Mouse (Mus musculus) forebrain, embryonic 11.5 days (tissue): ENCODE measurements around the gene Rab11fip3. TPM values are rescaled to one million over a fixed set of nuclear protein-coding genes. Genes with fewer than 3 reads are reported as not detected.
A peak's percentile ranks its signal among the peaks of the same experiment; 100 is the strongest.
"Not testable (repeated sequence)": the region's sequence is repeated elsewhere in the genome, so short reads cannot be mapped to it uniquely, and the experiment has no call there.

Experiments
- ATAC-seq: fragments of 200-750 bp; cut with Nextera tagmentation; replicated peaks from 2 replicates; pipeline ENCODE4 v1.8.0; 2017; ENCODE audit warnings: moderate TSS enrichment; ENCODE audit not compliant: low FRiP score
- DNase-seq: peaks from one replicate; pipeline ENCODE4 v3.0.0-alpha.2; 2017; ENCODE audit warnings: low spot score
- H3K27ac ChIP-seq: fragments of 300-500 bp; sonication (generic); 2 replicates; pipeline ENCODE4 v1.5.1; 2014; ENCODE audit warnings: low read depth, low read length
- H3K27me3 ChIP-seq: fragments of 300-500 bp; sonication (generic); 2 replicates; pipeline ENCODE4 v1.6.1; 2014; ENCODE audit warnings: mild to moderate bottlenecking, low read length, mixed read lengths; ENCODE audit not compliant: control insufficient read depth, insufficient read depth
- H3K36me3 ChIP-seq: fragments of 300-500 bp; sonication (generic); 2 replicates; pipeline ENCODE4 v1.6.1; 2014; ENCODE audit warnings: mild to moderate bottlenecking, low read length, moderate library complexity, mixed read lengths; ENCODE audit not compliant: control insufficient read depth, insufficient read depth
- H3K4me1 ChIP-seq: fragments of 300-500 bp; sonication (generic); replicated peaks from 2 replicates; pipeline ENCODE4 v1.6.1; 2014; ENCODE audit warnings: low read length, mixed read lengths; ENCODE audit not compliant: control insufficient read depth, insufficient read depth
- H3K4me2 ChIP-seq: fragments of 300-500 bp; sonication (generic); 2 replicates; pipeline ENCODE4 v1.6.1; 2014; ENCODE audit warnings: low read depth, mild to moderate bottlenecking, low read length, moderate library complexity, mixed read lengths; ENCODE audit not compliant: severe bottlenecking
- H3K4me3 ChIP-seq: fragments of 300-500 bp; sonication (generic); 2 replicates; pipeline ENCODE4 v1.5.1; 2014; ENCODE audit warnings: low read depth, low read length
- H3K9ac ChIP-seq: fragments of 300-500 bp; sonication (generic); 2 replicates; pipeline ENCODE4 v1.6.1; 2014; ENCODE audit warnings: low read length
- H3K9me3 ChIP-seq: fragments of 300-500 bp; sonication (generic); 2 replicates; pipeline ENCODE4 v1.6.1; 2016; ENCODE audit warnings: low read length, mixed read lengths; ENCODE audit not compliant: control insufficient read depth
- WGBS: fragments of 180-500 bp; shearing (Covaris S2); extraction: QIAGEN DNeasy Blood & Tissue Kit; methylation state at CpG from one replicate; pipeline ENCODE4 v1.1.7; 2014; 5-methylcytosine and 5-hydroxymethylcytosine counted together
- polyA plus RNA-seq: library from polyadenylated mRNA; unstranded; fragments of >200 nt; fragmentation: Nextera tagmentation; extraction: Ambion mirVana; gene quantifications from 2 replicates; pipeline ENCODE4 v1.2.1, GENCODE M21; 2014

Gene Rab11fip3
- polyA plus RNA-seq, 1 experiment from 2014 or later = 35.1 TPM

- Histone ChIP-seq H3K9me3 (no peaks in the 10 kb centered on the region), H3K4me2 (peak overlapping the region; percentile 96), H3K36me3 (no peaks in the 10 kb centered on the region), H3K4me1 (peaks cover 8% of the 10 kb centered on the region), H3K4me3 (peak overlapping the region; percentile 74), H3K27ac (no peak overlapping the region), H3K27me3 (peaks cover 27% of the 10 kb centered on the region), H3K9ac (peak overlapping the region; percentile 74)
- 20% methylated on average over 14 of the region's 14 CpGs for WGBS
- DNase-seq = no peak
- ATAC-seq = peak; percentile 15; the same call in 1 of the 2 replicates
Measured at GRCm38 (mm10) chr17:26112751-26113150, 43.4 kb upstream of the Rab11fip3 start.

DNA sequence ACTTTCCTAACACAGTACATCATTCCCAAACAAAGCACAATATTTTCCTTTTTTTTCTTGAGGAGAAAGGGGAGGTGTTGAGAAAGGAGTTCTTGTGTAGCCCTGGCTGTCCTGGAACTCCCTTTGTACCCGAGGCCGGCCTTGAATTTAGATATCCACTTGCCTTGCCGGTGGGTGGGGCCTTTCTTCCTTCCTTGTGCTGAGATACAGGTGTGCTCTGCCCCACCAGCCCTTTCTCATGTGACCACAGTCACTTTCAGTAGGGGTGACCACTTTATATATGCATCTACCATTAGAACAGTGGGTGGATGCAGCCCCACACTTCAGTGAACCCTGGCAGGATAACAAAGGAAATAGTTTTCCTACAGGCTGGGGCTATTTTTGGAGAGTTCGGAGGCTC lies 42.4 kb upstream of the Rab11fip3 start:
- H3K27me3 ChIP-seq = peaks cover 27% of the 10 kb centered on the region
- H3K9ac ChIP-seq = no peak overlapping the region
- H3K9me3 ChIP-seq = no peaks in the 10 kb centered on the region
- no peaks in the 10 kb centered on the region for H3K36me3 ChIP-seq
- H3K4me1 ChIP-seq = peaks cover 8% of the 10 kb centered on the region
- H3K4me2 ChIP-seq = no peak overlapping the region
- ATAC-seq (no peak), DNase-seq (no peak)
- H3K4me3 ChIP-seq = no peak overlapping the region
- no peak overlapping the region for H3K27ac ChIP-seq
- WGBS = 20% methylated on average over 4 of the region's 4 CpGs

DNA sequence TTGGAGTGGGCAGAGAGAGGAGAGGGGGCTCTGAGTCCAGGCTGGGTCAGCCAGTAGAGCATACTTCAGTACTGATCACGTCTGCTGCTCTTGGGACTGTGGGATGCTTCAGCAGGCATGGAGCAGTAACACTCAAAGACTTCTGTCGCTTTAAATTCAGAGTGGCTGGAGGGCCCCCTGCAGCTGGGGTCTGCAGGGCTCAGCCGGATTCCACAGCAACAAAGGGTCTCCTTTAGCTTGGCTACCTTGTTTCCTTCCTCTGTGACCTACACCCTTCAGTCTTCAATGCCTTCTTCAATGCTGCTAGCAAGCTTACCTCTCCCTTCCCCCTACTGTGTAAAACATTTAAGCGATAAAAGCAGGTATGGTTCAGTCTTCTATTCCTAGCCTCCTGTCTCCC lies 41.7 kb upstream of the Rab11fip3 start:
- H3K27me3 ChIP-seq = peaks cover 27% of the 10 kb centered on the region
- DNase-seq (no peak), ATAC-seq (no peak)
- no peak overlapping the region for H3K4me3 ChIP-seq
- H3K27ac ChIP-seq = no peak overlapping the region
- H3K4me2 ChIP-seq = no peak overlapping the region
- 0 out of 2 replicates have a peak overlapping the region, but pooled peaks have one; percentile 16 for H3K9ac ChIP-seq
- H3K36me3 ChIP-seq = no peaks in the 10 kb centered on the region
- no peaks in the 10 kb centered on the region for H3K9me3 ChIP-seq
- peaks cover 8% of the 10 kb centered on the region for H3K4me1 ChIP-seq
- 1% methylated on average over 4 of the region's 4 CpGs for WGBS

DNA sequence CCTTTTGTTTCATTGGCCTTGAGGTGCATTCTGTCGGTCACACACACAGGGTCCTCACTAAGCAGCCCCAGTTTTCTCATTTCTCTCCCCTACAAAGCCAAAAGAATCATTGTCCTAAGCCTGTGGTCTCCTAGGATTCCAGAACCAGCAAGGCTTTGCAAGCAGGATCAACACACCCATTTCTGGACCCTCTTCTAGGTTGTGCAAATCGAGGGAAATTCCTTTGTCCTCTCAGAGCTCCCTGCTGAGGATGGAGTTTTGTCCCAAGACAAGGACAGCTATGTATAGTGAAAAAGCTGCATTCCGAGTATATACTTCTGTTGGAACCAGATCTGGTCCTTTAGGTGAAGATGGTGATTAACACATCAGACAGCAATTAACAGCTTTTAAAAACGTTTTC lies 40.8 kb upstream of the Rab11fip3 start:
- H3K27me3 ChIP-seq = peaks cover 20% of the 10 kb centered on the region
- no peak overlapping the region for H3K9ac ChIP-seq
- no peak overlapping the region for H3K4me2 ChIP-seq
- ATAC-seq = no peak
- no peak overlapping the region for H3K27ac ChIP-seq
- no peaks in the 10 kb centered on the region for H3K9me3 ChIP-seq
- 9% methylated on average over 4 of the region's 4 CpGs for WGBS
- peaks cover 8% of the 10 kb centered on the region for H3K4me1 ChIP-seq
- no peaks in the 10 kb centered on the region for H3K36me3 ChIP-seq
- H3K4me3 ChIP-seq = no peak overlapping the region
- no peak for DNase-seq

- Histone ChIP-seq H3K9ac (no peak overlapping the region), H3K27me3 (no peaks in the 10 kb centered on the region), H3K4me2 (no peak overlapping the region), H3K4me1 (peaks cover under 1% of the 10 kb centered on the region; the same call in 1 of the 2 replicates), H3K9me3 (no peaks in the 10 kb centered on the region), H3K27ac (no peak overlapping the region), H3K4me3 (no peak overlapping the region), H3K36me3 (no peaks in the 10 kb centered on the region)
- ATAC-seq = no peak
- DNase-seq = no peak
- 66% methylated on average over 4 of the region's 4 CpGs for WGBS
Measured at GRCm38 (mm10) chr17:26105619-26106018, 36.3 kb upstream of the Rab11fip3 start.

DNA sequence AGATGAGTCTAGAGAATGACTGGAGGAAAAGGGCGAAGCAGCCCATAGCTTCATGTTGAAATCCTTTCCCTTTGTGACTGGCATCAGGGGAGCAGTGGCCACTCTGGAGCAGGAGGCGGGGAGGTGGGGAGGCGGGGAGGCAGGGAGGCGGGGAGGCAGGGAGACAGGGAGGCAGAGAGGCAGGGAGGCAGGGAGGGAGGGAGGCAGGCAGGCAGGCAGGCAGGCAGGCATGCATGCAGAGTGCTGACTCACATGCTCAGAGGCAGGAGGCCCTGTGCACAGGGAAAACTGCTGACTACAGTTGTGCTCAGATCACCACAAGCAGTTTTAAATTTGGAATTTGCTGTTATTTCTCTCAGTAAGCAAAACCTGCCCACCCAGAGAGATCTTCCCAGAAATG lies 32.1 kb upstream of the Rab11fip3 start:
- Histone ChIP-seq H3K9me3 (no peaks in the 10 kb centered on the region), H3K4me2 (no peak overlapping the region), H3K9ac (no peak overlapping the region), H3K36me3 (no peaks in the 10 kb centered on the region), H3K4me1 (no peaks in the 10 kb centered on the region), H3K27ac (no peak overlapping the region), H3K27me3 (no peaks in the 10 kb centered on the region), H3K4me3 (no peak overlapping the region)
- 43% methylated on average over 4 of the region's 4 CpGs for WGBS
- ATAC-seq (no peak), DNase-seq (peak; percentile 64)

- 43% methylated on average over 2 of the region's 2 CpGs for WGBS
- Histone ChIP-seq H3K4me3 (no peak overlapping the region), H3K9me3 (no peaks in the 10 kb centered on the region), H3K36me3 (no peaks in the 10 kb centered on the region), H3K27me3 (no peaks in the 10 kb centered on the region), H3K4me2 (no peak overlapping the region), H3K9ac (no peak overlapping the region), H3K27ac (no peak overlapping the region), H3K4me1 (peaks cover 4% of the 10 kb centered on the region; the same call in 1 of the 2 replicates)
- DNase-seq (peak; percentile 46), ATAC-seq (no peak)
Measured at GRCm38 (mm10) chr17:26100166-26100565, 30.8 kb upstream of the Rab11fip3 start.

DNA sequence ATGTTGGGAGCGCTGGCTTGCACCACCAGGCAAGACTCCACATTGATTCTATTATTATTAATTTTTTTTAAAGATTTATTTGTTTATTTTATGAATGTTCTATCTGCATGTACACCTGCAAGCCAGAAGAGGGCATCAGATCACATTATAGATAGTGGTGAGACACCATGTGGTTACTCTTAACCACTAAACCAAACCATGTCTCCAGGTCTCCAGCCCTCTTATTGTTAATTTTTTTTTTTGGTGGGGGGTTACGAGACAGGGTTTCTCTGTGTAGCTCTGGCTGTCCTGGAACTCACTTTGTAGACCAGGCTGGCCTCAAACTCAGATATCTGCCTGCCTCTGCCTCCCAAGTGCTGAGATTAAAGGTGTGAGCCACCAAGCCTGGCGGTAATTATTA lies 30.0 kb upstream of the Rab11fip3 start:
- H3K9me3 ChIP-seq, H3K27ac ChIP-seq, DNase-seq, ATAC-seq, H3K4me1 ChIP-seq, H3K9ac ChIP-seq, H3K4me2 ChIP-seq, H3K36me3 ChIP-seq, H3K4me3 ChIP-seq, H3K27me3 ChIP-seq: not testable (repeated sequence)
- WGBS = 64% methylated on average over 3 of the region's 3 CpGs

DNA sequence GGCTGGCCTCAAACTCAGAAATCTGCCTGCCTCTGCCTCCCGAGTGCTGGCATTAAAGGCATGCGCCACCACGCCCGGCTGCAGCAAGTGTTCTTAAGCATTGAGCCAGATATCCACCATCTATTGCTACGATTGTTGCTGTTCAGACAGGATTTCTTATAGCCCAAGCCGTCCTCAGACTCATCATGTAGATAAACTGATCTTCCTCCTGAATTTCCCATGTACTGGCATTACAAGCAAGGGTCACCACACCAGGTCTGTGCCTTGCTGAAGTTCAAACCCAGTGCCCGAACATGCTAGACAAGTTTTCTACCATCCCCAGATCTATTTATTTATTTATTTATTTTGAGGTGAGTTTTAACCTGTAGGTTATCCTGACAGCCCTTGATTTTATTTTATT lies 29.1 kb upstream of the Rab11fip3 start:
- Histone ChIP-seq H3K9me3 (no peaks in the 10 kb centered on the region), H3K4me2 (no peak overlapping the region), H3K27me3 (no peaks in the 10 kb centered on the region), H3K36me3 (no peaks in the 10 kb centered on the region), H3K27ac (no peak overlapping the region), H3K9ac (no peak overlapping the region), H3K4me3 (no peak overlapping the region), H3K4me1 (peaks cover 6% of the 10 kb centered on the region; the same call in 1 of the 2 replicates)
- DNase-seq = no peak
- 92% methylated on average over 7 of the region's 7 CpGs for WGBS
- ATAC-seq = no peak
